8 mouse cellular contexts compared by ENCODE assay signal in the genomic region with DNA sequence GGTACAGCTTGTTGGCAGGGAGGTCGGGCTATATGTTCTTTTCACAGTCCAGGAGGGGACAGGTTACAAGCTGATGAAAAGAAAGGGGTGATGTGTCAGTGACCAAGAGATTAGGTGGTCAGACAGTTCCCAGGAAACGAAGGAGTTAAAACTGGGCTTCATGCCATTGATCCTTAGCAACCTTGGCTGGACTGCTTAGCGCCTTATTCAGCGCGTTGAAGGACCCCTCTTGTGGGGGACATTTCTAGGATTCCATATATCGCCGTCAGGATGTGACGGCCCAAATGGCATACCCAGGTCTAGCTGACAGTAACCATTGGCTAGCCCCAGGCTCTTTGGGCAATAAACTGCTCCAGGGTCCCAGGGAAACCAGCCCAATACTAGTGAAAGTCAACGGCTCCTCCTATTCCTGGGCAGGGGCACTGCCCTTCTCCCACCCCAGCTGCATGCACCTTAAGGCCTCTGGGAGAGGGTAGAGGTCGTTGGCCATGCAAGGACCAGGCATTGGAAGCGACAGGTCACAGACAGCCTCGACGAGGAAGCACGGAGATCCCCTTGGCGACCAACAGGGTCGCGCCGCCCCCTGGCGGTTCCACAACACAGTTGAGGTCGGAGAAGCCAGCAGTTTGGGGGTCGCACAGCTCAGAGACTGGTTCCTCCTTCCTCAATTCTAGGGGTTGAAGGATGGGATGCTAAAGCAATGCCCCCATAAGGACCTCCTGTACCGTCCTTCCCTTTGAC.
DNase-seq lines count a peak whose midpoint lies in the region; ATAC-seq and TF ChIP-seq lines count a peak whose summit lies in the region.

No protein-coding gene starts in this region.

- H3K4me1 ChIP-seq in brown adipose tissue, adult 24 weeks (ENCODE audit: control insufficient read depth, insufficient read depth, insufficient read length, low read length) = no peaks in the 10 kb centered on the region
- H3K4me1 ChIP-seq in forebrain, embryonic 13.5 days = peaks cover 30% of the 10 kb centered on the region
- H3K4me1 ChIP-seq in hindbrain, embryonic 12.5 days = peaks cover 38% of the 10 kb centered on the region
- H3K4me1 ChIP-seq in liver, postnatal 0 days (ENCODE audit: insufficient read depth) = peaks cover 4% of the 10 kb centered on the region

- peak; percentile 34 for ATAC-seq in forebrain, embryonic 13.5 days
- ATAC-seq in hindbrain, embryonic 12.5 days (ENCODE audit: low FRiP score) = peak; percentile 56
- no peak for ATAC-seq in liver, postnatal 0 days

- 3% methylated on average over 22 of the region's 22 CpGs for WGBS in forebrain, embryonic 13.5 days
- 6% methylated on average over 22 of the region's 22 CpGs for WGBS in hindbrain, embryonic 12.5 days
- whole genome bisulfite sequencing in liver, postnatal 0 days (ENCODE audit: insufficient replicate concordance) = 5% methylated on average over 20 of the region's 22 CpGs

- peak overlapping the region; percentile 89 for H3K4me2 ChIP-seq in forebrain, embryonic 13.5 days
- peak overlapping the region; percentile 89 for H3K4me2 ChIP-seq in hindbrain, embryonic 12.5 days (replicated peaks)
- peak overlapping the region; percentile 93 for H3K4me2 ChIP-seq in liver, postnatal 0 days (ENCODE audit: low read depth, low read length)

- peak overlapping the region; percentile 52 for H3K4me3 ChIP-seq in brown adipose tissue, adult 24 weeks (ENCODE audit: insufficient read depth, low read depth, low read length)
- peak overlapping the region; percentile 48 for H3K4me3 ChIP-seq in forebrain, embryonic 13.5 days
- H3K4me3 ChIP-seq in hindbrain, embryonic 12.5 days = peak overlapping the region; percentile 46
- H3K4me3 ChIP-seq in liver, postnatal 0 days (ENCODE audit: low read depth, low read length) = peak overlapping the region; percentile 60

- peak; percentile 50 for TF ChIP-seq CTCF in liver, postnatal 0 days (IDR thresholded peaks at IDR 0.05; ENCODE audit: low read depth)

- no peaks in the 10 kb centered on the region for H3K36me3 ChIP-seq in forebrain, embryonic 13.5 days (ENCODE audit: poor library complexity, severe bottlenecking)
- no peaks in the 10 kb centered on the region for H3K36me3 ChIP-seq in hindbrain, embryonic 12.5 days
- H3K36me3 ChIP-seq in liver, postnatal 0 days (replicated peaks; ENCODE audit: insufficient read depth, low read length) = no peaks in the 10 kb centered on the region

- DNase-seq in layer of hippocampus, adult 9-11 months = peak; percentile 42
- DNase-seq in layer of hippocampus, postnatal 36 days = no peak
- no peak for DNase-seq in liver, postnatal 0 days
- peak; percentile 81 for DNase-seq in retina, embryonic 14.5 days (ENCODE audit: low spot score)
- DNase-seq in yolk sac, embryonic 10.5 days (ENCODE audit: low spot score) = no peak

- H3K27ac ChIP-seq in brown adipose tissue, adult 24 weeks (replicated peaks; ENCODE audit: low read depth, low read length) = no peak overlapping the region
- peak overlapping the region; percentile 93 for H3K27ac ChIP-seq in forebrain, embryonic 13.5 days
- H3K27ac ChIP-seq in hindbrain, embryonic 12.5 days = peak overlapping the region; percentile 94
- H3K27ac ChIP-seq in liver, postnatal 0 days (ENCODE audit: low read depth) = no peak overlapping the region

- no peak for TF ChIP-seq EP300 in liver, postnatal 0 days (IDR thresholded peaks at IDR 0.05; ENCODE audit: low read depth)

- H3K9me3 ChIP-seq in forebrain, embryonic 13.5 days (replicated peaks) = no peaks in the 10 kb centered on the region
- no peaks in the 10 kb centered on the region for H3K9me3 ChIP-seq in hindbrain, embryonic 12.5 days (replicated peaks)
- no peaks in the 10 kb centered on the region for H3K9me3 ChIP-seq in liver, postnatal 0 days (ENCODE audit: low read length)

- peak overlapping the region; percentile 66 for H3K9ac ChIP-seq in forebrain, embryonic 13.5 days
- peak overlapping the region; percentile 58 for H3K9ac ChIP-seq in hindbrain, embryonic 12.5 days
- H3K9ac ChIP-seq in liver, postnatal 0 days (replicated peaks) = no peak overlapping the region

- peaks cover 82% of the 10 kb centered on the region for H3K27me3 ChIP-seq in forebrain, embryonic 13.5 days
- H3K27me3 ChIP-seq in hindbrain, embryonic 12.5 days = peaks cover 88% of the 10 kb centered on the region
- peaks cover 74% of the 10 kb centered on the region for H3K27me3 ChIP-seq in liver, postnatal 0 days (ENCODE audit: insufficient read depth, low read length)

Comparison
In these comparisons a context has a peak if more than half of its experiments do, and no peak if none do; other contexts are left out.
1. DNase-seq: peak in layer of hippocampus, adult 9-11 months (single experiment) and retina, embryonic 14.5 days (single experiment); none in layer of hippocampus, postnatal 36 days (0 of 2), liver, postnatal 0 days (single experiment) and yolk sac, embryonic 10.5 days (single experiment).
2. H3K27ac ChIP-seq: peak in forebrain, embryonic 13.5 days (single experiment) and hindbrain, embryonic 12.5 days (single experiment); none in brown adipose tissue, adult 24 weeks (single experiment) and liver, postnatal 0 days (single experiment).
3. Peak in every context shown above with its lines, with median percentiles within 50 percentile points of each other: H3K4me3 ChIP-seq and H3K4me2 ChIP-seq.